Mouse (Mus musculus) forebrain, postnatal 0 days (tissue): ENCODE results near the gene Chst11. TPM values are rescaled to one million over a fixed set of nuclear protein-coding genes. Genes with fewer than 3 reads are reported as not detected.

Source experiments
- ATAC-seq: fragments of 200-750 bp; cut with Nextera tagmentation; 2 replicates; pipeline ENCODE4 v1.8.0; 2017; ENCODE audit warnings: mild to moderate bottlenecking, moderate library complexity
- DNase-seq: peaks from one replicate; pipeline ENCODE4 v3.0.0-alpha.2; 2015
- H3K27ac ChIP-seq: fragments of 300-500 bp; sonication (generic); 2 replicates; pipeline ENCODE4 v1.5.1; 2014; ENCODE audit warnings: low read depth, mild to moderate bottlenecking, antibody characterized with exemption, low read length, moderate library complexity, mixed read lengths
- H3K27me3 ChIP-seq: fragments of 300-500 bp; sonication (generic); 2 replicates; pipeline ENCODE4 v1.6.1; 2014; ENCODE audit warnings: mild to moderate bottlenecking, low read length, mixed read lengths; ENCODE audit not compliant: insufficient read depth
- H3K36me3 ChIP-seq: fragments of 300-500 bp; sonication (generic); 2 replicates; pipeline ENCODE4 v1.6.1; 2014; ENCODE audit warnings: mild to moderate bottlenecking, moderate library complexity; ENCODE audit not compliant: insufficient read depth
- H3K4me1 ChIP-seq: fragments of 300-500 bp; sonication (generic); 2 replicates; pipeline ENCODE4 v1.6.1; 2014; ENCODE audit warnings: antibody characterized with exemption; ENCODE audit not compliant: insufficient read depth
- H3K4me2 ChIP-seq: fragments of 300-500 bp; sonication (generic); 2 replicates; pipeline ENCODE4 v1.6.1; 2014; ENCODE audit warnings: low read depth, mild to moderate bottlenecking, moderate library complexity
- H3K4me3 ChIP-seq: fragments of 300-500 bp; sonication (generic); 2 replicates; pipeline ENCODE4 v1.5.1; 2014; ENCODE audit warnings: low read depth, low read length, mixed read lengths
- H3K9ac ChIP-seq: fragments of 300-500 bp; sonication (generic); 2 replicates; pipeline ENCODE4 v1.6.1; 2014; ENCODE audit warnings: mild to moderate bottlenecking
- H3K9me3 ChIP-seq: fragments of 300-500 bp; sonication (generic); 2 replicates; pipeline ENCODE4 v1.6.1; 2016; ENCODE audit warnings: low read length
- CTCF ChIP-seq: sonication (generic); IDR thresholded peaks from 2 replicates; pipeline ENCODE4 v1.5.1; 2016; ENCODE audit warnings: antibody characterized with exemption, control low read depth, low read depth
- WGBS: fragments of 180-500 bp; shearing (Covaris S2); extraction: QIAGEN DNeasy Blood & Tissue Kit; methylation state at CpG from one replicate; pipeline ENCODE4 v1.1.7; 2014; 5-methylcytosine and 5-hydroxymethylcytosine counted together
- polyA plus RNA-seq: library from polyadenylated mRNA; unstranded; fragments of >200 nt; fragmentation: Nextera tagmentation; extraction: Ambion mirVana; gene quantifications from 2 replicates; pipeline ENCODE4 v1.2.1, GENCODE M21; 2015
- total RNA-seq: library from RNA; depleted of rRNA; stranded (reverse); fragments of >200 nt; gene quantifications from 2 replicates; pipeline ENCODE4 v1.2.3, GENCODE M21; 2014

Gene Chst11
- total and polyA plus RNA-seq, 2 experiments from 2014 or later, result 2.9 to 20.8 TPM

DNA sequence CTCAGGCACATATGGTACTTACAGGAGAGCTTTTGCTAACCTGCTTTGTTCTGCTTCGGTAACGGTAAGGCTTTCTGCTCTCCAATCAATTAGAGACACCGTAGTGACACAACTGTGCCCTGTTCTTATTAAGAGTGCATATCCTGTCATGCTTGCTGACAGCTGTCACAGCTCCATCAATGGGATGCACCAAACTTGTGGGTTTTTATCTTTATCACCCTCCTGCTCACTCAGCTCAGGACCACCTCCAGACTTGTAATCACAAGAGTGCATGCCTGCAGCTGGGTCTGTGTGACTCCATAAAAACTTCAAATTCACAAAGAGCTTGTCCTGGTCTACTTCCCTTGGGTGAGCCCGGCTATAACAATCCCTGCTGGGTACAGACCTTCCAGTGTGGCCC, 23.3 kb upstream of the Chst11 start:
- no peak for ATAC-seq

DNA sequence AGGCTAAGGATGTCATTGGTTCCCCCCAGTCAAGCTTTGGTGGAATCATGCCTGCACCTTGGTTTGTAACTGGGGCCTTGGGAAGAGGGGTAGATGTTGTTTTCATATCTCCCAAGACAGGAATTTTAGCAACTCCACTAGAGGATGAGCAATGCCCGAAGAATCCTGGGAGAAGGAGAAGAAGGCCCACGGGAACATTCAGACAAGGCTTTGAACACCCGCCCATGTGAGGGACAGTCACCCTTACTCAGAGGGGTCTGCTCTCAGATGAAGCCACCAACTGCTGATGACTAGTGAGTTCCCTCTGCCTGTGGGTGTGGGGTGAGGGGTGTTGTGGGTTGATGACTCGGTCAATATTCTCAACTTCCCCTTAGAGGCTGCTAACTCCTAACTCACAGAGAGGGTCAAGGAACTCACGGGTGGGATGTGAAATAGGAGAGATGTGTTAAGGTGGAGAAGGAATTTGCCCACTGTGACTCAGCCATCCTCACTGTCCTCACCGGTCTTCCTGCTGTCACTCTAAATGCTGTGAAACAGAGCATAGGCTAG, 22.8 kb upstream of the Chst11 start:
- Histone ChIP-seq H3K27me3 (no peaks in the 10 kb centered on the region), H3K4me3 (no peak overlapping the region), H3K36me3 (no peaks in the 10 kb centered on the region), H3K9me3 (no peaks in the 10 kb centered on the region), H3K4me1 (no peaks in the 10 kb centered on the region), H3K4me2 (no peak overlapping the region), H3K9ac (no peak overlapping the region), H3K27ac (no peak overlapping the region)
- WGBS, result 90% methylated on average over 6 of the region's 6 CpGs
- ATAC-seq (no peak), DNase-seq (no peak)
- TF ChIP-seq CTCF, result no peak

More for the DNA sequence above, 23.3 kb upstream of the Chst11 start:
- Histone ChIP-seq H3K4me1 (no peaks in the 10 kb centered on the region), H3K4me2 (no peak overlapping the region), H3K9ac (no peak overlapping the region), H3K36me3 (no peaks in the 10 kb centered on the region), H3K27me3 (no peaks in the 10 kb centered on the region), H3K9me3 (no peaks in the 10 kb centered on the region), H3K27ac (no peak overlapping the region), H3K4me3 (no peak overlapping the region)
- no peak for TF ChIP-seq CTCF
- DNase-seq, result no peak
- 81% methylated on average over 4 of the region's 4 CpGs for WGBS

DNA sequence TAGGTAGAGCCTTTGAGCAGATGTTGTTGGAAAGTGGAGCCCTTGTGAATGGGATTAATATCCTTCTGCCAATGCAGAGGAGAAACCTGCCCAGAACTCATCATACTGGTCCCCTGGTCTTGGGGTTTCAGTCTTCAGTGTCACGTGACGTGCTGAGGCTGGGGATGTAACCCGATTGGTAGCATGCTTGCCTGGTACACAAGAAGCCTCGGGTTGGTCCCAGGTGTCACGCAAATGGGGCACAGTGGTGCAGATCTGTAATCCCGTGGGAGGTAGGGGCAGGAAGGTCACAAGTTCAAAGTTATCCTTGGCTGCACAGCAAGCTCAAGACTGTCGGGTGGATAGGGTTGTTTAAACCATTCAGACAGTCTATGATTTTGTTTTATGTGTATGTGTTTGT, 20.8 kb upstream of the Chst11 start:
- H3K4me1 ChIP-seq, result no peaks in the 10 kb centered on the region
- H3K27ac ChIP-seq, result no peak overlapping the region
- no peaks in the 10 kb centered on the region for H3K27me3 ChIP-seq
- ATAC-seq (no peak), DNase-seq (no peak)
- no peaks in the 10 kb centered on the region for H3K9me3 ChIP-seq
- no peak overlapping the region for H3K9ac ChIP-seq
- no peak overlapping the region for H3K4me2 ChIP-seq
- H3K4me3 ChIP-seq, result no peak overlapping the region
- WGBS, result 78% methylated on average over 7 of the region's 7 CpGs
- no peak for TF ChIP-seq CTCF
- H3K36me3 ChIP-seq, result no peaks in the 10 kb centered on the region

DNA sequence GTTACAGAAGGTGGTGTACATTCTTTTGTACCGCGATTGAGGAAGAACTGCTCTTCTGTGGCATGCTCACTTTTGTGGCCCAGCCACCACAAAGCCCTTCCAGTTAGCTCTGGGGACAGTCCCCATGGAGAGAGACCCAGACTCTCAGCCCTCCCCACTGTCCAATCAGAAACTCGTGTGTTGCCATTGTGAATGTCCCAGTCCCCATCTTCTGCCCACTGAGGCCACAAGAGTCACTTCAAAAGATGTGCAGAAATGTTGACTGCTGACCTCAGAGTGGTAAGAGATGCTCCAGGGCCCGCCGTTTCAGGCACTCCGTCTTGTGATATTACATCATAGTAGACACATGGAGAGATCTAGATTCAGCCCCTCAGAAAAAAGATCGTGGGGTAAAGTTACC, 18.6 kb upstream of the Chst11 start:
- H3K4me1 ChIP-seq, result no peaks in the 10 kb centered on the region
- no peak overlapping the region for H3K4me3 ChIP-seq
- H3K9ac ChIP-seq, result no peak overlapping the region
- TF ChIP-seq CTCF, result no peak
- H3K27ac ChIP-seq, result no peak overlapping the region
- H3K4me2 ChIP-seq, result no peak overlapping the region
- no peaks in the 10 kb centered on the region for H3K9me3 ChIP-seq
- H3K36me3 ChIP-seq, result no peaks in the 10 kb centered on the region
- ATAC-seq (no peak), DNase-seq (no peak)
- WGBS, result 89% methylated on average over 7 of the region's 7 CpGs
- H3K27me3 ChIP-seq, result no peaks in the 10 kb centered on the region

DNA sequence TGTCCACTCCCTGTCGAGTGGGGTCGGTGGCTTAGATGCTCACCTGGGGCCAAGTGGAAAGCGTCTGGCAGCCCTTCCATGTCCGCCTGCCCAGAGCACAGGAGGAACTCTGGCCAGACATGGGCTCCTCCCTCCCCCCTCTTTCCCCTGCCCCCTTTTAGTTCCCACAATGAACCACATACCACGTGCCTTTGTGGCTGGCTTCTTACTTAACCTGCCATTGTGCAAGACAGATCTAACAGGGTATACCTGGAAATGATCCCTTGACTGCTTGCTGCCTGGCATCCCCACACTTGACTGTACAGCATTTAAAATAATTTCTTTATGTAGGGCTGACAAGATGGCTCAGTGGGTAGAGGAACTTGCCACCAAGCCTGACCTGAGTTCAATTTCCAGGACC, 15.7 kb upstream of the Chst11 start:
- Histone ChIP-seq H3K27me3 (no peaks in the 10 kb centered on the region), H3K4me1 (no peaks in the 10 kb centered on the region), H3K4me2 (no peak overlapping the region), H3K9ac (no peak overlapping the region), H3K9me3 (no peaks in the 10 kb centered on the region), H3K36me3 (no peaks in the 10 kb centered on the region), H3K4me3 (no peak overlapping the region), H3K27ac (no peak overlapping the region)
- no peak for DNase-seq
- 72% methylated on average over 5 of the region's 5 CpGs for WGBS
- ATAC-seq, result no peak
- TF ChIP-seq CTCF, result no peak

DNA sequence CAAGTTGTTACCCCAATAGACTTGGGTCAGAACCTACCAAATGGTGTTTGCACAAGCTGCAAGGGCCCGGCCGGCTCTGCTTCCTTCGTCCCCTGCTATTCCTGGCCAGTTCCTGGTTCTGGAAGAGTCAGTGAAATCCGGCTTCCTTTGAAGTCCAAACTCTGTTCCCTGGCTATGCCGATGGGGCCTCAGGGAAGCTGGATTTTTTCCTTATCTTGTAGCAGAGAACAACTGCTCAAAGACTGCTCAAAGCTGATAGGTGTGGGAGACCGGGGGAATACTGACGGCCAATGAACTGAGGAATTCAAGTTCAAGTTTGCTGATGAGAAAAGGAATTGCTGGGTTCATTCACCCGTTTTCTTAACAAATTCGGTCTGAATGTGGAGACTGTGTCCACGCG, 13.7 kb upstream of the Chst11 start:
- TF ChIP-seq CTCF, result no peak
- no peak for ATAC-seq
- WGBS, result 84% methylated on average over 11 of the region's 11 CpGs

DNA sequence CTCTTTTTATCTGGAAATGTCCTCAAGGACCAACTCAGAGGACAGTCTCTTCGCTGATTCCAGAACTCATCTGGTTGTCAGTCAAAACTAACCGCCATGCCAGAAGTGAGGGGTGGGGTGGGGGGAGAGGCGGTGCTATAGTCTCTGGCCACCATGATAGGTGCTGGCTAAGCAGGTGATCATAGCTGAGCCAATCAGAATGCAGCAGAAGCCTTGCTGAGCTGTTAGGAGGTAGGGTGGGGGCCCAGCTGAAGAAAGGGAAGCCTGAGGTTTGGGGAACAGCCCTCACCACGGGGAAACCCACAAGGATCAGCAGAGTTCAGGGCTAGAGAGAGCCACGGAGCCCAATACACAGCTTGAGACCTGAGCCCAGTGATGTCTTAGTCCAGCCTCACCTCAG, 11.1 kb upstream of the Chst11 start:
- no peak for ATAC-seq
- Histone ChIP-seq H3K27ac (no peak overlapping the region), H3K27me3 (no peaks in the 10 kb centered on the region), H3K36me3 (no peaks in the 10 kb centered on the region), H3K9me3 (no peaks in the 10 kb centered on the region), H3K4me1 (no peaks in the 10 kb centered on the region), H3K4me3 (no peak overlapping the region), H3K4me2 (no peak overlapping the region), H3K9ac (no peak overlapping the region)
- DNase-seq, result no peak
- WGBS, result 85% methylated on average over 5 of the region's 5 CpGs
- no peak for TF ChIP-seq CTCF

More for the DNA sequence above, 13.7 kb upstream of the Chst11 start:
- Histone ChIP-seq H3K4me2 (no peak overlapping the region), H3K36me3 (no peaks in the 10 kb centered on the region), H3K27ac (no peak overlapping the region), H3K9me3 (no peaks in the 10 kb centered on the region), H3K4me3 (no peak overlapping the region), H3K4me1 (no peaks in the 10 kb centered on the region), H3K27me3 (no peaks in the 10 kb centered on the region), H3K9ac (no peak overlapping the region)
- no peak for DNase-seq
